Mouse (Mus musculus): ENCODE results near the gene Esrrg. TPM values are rescaled to one million over a fixed set of nuclear protein-coding genes. Genes with fewer than 3 reads are reported as not detected.

Gene Esrrg
- polyA plus RNA-seq, 1 experiment, result 0.54 TPM

- TF ChIP-seq CTCF (IDR thresholded peaks at IDR 0.05; ENCODE audit: borderline replicate concordance, insufficient read depth, low read length) (no peak), POLR2A (IDR thresholded peaks at IDR 0.05; ENCODE audit: low read depth, low read length) (no peak)
- Histone ChIP-seq H3K27ac (ENCODE audit: insufficient read depth, low read length) (no peak overlapping the region), H3K4me1 (ENCODE audit: control insufficient read depth, insufficient read depth, low read length) (no peaks in the 10 kb centered on the region), H3K4me3 (ENCODE audit: insufficient read depth, low read length) (no peak overlapping the region)
These were observed 1.2 kb upstream of the Esrrg start for GRCm38 (mm10) chr1:187607065-187608047.

- TF ChIP-seq POLR2A (IDR thresholded peaks at IDR 0.05; ENCODE audit: low read depth, low read length), result no peak
- TF ChIP-seq CTCF (IDR thresholded peaks at IDR 0.05; ENCODE audit: borderline replicate concordance, insufficient read depth, low read length), result no peak
- Histone ChIP-seq H3K4me1 (ENCODE audit: control insufficient read depth, insufficient read depth, low read length) (no peaks in the 10 kb centered on the region), H3K4me3 (ENCODE audit: insufficient read depth, low read length) (peak overlapping the region; percentile 44), H3K27ac (ENCODE audit: insufficient read depth, low read length) (no peak overlapping the region)
These were observed 646 bp downstream of the Esrrg start for GRCm38 (mm10) chr1:187609021-187609852.

GRCm38 (mm10) chr1:187609853-187610230 lies 1.3 kb downstream of the Esrrg start:
- H3K4me1 ChIP-seq (ENCODE audit: control insufficient read depth, insufficient read depth, low read length), result no peaks in the 10 kb centered on the region
- peak overlapping the region; percentile 44 for H3K4me3 ChIP-seq (ENCODE audit: insufficient read depth, low read length)

GRCm38 (mm10) chr1:187610336-187610948 lies 1.9 kb downstream of the Esrrg start:
- TF ChIP-seq POLR2A (IDR thresholded peaks at IDR 0.05; ENCODE audit: low read depth, low read length) (no peak), CTCF (IDR thresholded peaks at IDR 0.05; ENCODE audit: borderline replicate concordance, insufficient read depth, low read length) (no peak)
- Histone ChIP-seq H3K4me3 (ENCODE audit: insufficient read depth, low read length) (no peak overlapping the region), H3K27ac (ENCODE audit: insufficient read depth, low read length) (no peak overlapping the region), H3K4me1 (ENCODE audit: control insufficient read depth, insufficient read depth, low read length) (no peaks in the 10 kb centered on the region)

More at GRCm38 (mm10) chr1:187609853-187610230, 1.3 kb downstream of the Esrrg start:
- TF ChIP-seq CTCF (IDR thresholded peaks at IDR 0.05; ENCODE audit: borderline replicate concordance, insufficient read depth, low read length) (no peak), POLR2A (IDR thresholded peaks at IDR 0.05; ENCODE audit: low read depth, low read length) (no peak)
- H3K27ac ChIP-seq (ENCODE audit: insufficient read depth, low read length), result no peak overlapping the region

GRCm38 (mm10) chr1:187611925-187612324 lies 3.3 kb downstream of the Esrrg start:
- Histone ChIP-seq H3K4me1 (ENCODE audit: control insufficient read depth, insufficient read depth, low read length) (no peaks in the 10 kb centered on the region), H3K27ac (ENCODE audit: insufficient read depth, low read length) (no peak overlapping the region), H3K4me3 (ENCODE audit: insufficient read depth, low read length) (no peak overlapping the region)
- TF ChIP-seq POLR2A (IDR thresholded peaks at IDR 0.05; ENCODE audit: low read depth, low read length) (no peak), CTCF (IDR thresholded peaks at IDR 0.05; ENCODE audit: borderline replicate concordance, insufficient read depth, low read length) (no peak)

- no peak for TF ChIP-seq POLR2A (IDR thresholded peaks at IDR 0.05; ENCODE audit: low read depth, low read length)
- TF ChIP-seq CTCF (IDR thresholded peaks at IDR 0.05; ENCODE audit: borderline replicate concordance, insufficient read depth, low read length), result no peak
- no peak overlapping the region for H3K27ac ChIP-seq (ENCODE audit: insufficient read depth, low read length)
- no peak overlapping the region for H3K4me3 ChIP-seq (ENCODE audit: insufficient read depth, low read length)
- no peaks in the 10 kb centered on the region for H3K4me1 ChIP-seq (ENCODE audit: control insufficient read depth, insufficient read depth, low read length)
These were observed 4.7 kb downstream of the Esrrg start for GRCm38 (mm10) chr1:187613277-187613676.

GRCm38 (mm10) chr1:187623981-187624380 lies 15.4 kb downstream of the Esrrg start:
- no peak for TF ChIP-seq POLR2A (IDR thresholded peaks at IDR 0.05; ENCODE audit: low read depth, low read length)
- no peak for TF ChIP-seq CTCF (IDR thresholded peaks at IDR 0.05; ENCODE audit: borderline replicate concordance, insufficient read depth, low read length)
- no peak overlapping the region for H3K4me3 ChIP-seq (ENCODE audit: insufficient read depth, low read length)
- no peaks in the 10 kb centered on the region for H3K4me1 ChIP-seq (ENCODE audit: control insufficient read depth, insufficient read depth, low read length)
- no peak overlapping the region for H3K27ac ChIP-seq (ENCODE audit: insufficient read depth, low read length)

GRCm38 (mm10) chr1:187630361-187630760 lies 21.8 kb downstream of the Esrrg start:
- H3K4me1 ChIP-seq (ENCODE audit: control insufficient read depth, insufficient read depth, low read length), result no peaks in the 10 kb centered on the region
- H3K27ac ChIP-seq (ENCODE audit: insufficient read depth, low read length), result no peak overlapping the region
- H3K4me3 ChIP-seq (ENCODE audit: insufficient read depth, low read length), result no peak overlapping the region
- TF ChIP-seq POLR2A (IDR thresholded peaks at IDR 0.05; ENCODE audit: low read depth, low read length), result no peak
- TF ChIP-seq CTCF (IDR thresholded peaks at IDR 0.05; ENCODE audit: borderline replicate concordance, insufficient read depth, low read length), result no peak

- no peak overlapping the region for H3K27ac ChIP-seq (ENCODE audit: insufficient read depth, low read length)
- no peak overlapping the region for H3K4me3 ChIP-seq (ENCODE audit: insufficient read depth, low read length)
- TF ChIP-seq POLR2A (IDR thresholded peaks at IDR 0.05; ENCODE audit: low read depth, low read length) (no peak), CTCF (IDR thresholded peaks at IDR 0.05; ENCODE audit: borderline replicate concordance, insufficient read depth, low read length) (no peak)
- H3K4me1 ChIP-seq (ENCODE audit: control insufficient read depth, insufficient read depth, low read length), result no peaks in the 10 kb centered on the region
These were observed 22.9 kb downstream of the Esrrg start for GRCm38 (mm10) chr1:187631486-187631885.

All from embryonic fibroblast, embryonic 13.5 days (primary cell).